Mouse (Mus musculus): Measurements from ENCODE around the gene Cyp2c54. TPM values are rescaled to one million over a fixed set of nuclear protein-coding genes. Genes with fewer than 3 reads are reported as not detected.

The Cyp2c54 gene
- total RNA-seq (2023) = not detected

DNA sequence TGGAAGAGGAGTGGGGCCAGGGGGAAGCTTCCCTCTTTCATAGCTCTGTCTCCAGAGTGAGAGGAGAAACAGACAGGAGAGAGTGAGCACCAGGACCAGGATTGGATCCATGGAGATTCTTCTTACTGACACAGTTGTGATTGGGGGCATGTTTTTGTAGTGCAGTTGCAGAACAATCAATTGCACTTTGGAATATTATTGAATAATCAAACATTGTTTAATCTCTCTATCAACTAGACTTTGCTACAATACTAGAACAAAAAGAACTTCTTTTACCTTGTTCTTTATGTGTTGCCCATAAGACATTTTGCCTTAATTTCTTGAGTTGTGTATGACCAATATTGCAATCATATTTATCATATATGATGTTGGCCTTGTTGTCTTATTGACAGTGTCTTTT is at the start of gene Cyp2c54:
Gene Cyp2c54, minus strand, starts transcription at position 127 of the 400 bp plus-strand sequence.

DNA sequence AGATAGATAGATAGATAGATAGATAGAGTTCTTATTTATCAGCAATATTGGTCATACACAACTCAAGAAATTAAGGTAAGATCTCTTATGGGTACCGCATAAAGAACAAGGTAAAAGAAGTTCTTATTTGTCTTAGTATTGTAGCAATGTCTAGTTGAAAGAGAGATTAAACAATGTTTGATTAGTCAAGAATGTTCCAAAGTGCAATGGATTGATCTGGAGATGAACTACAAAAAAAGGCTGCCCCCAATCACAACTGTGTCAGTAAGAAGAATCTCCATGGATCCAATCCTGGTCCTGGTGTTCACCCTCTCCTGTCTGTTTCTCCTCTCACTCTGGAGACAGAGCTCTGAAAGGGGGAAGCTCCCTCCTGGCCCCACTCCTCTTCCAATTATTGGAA is 15.8 kb upstream of the Cyp2c54 start, which contains the start of gene Cyp2c50:
Gene Cyp2c50, plus strand, starts transcription at position 268 of the 400 bp plus-strand sequence.

DNA sequence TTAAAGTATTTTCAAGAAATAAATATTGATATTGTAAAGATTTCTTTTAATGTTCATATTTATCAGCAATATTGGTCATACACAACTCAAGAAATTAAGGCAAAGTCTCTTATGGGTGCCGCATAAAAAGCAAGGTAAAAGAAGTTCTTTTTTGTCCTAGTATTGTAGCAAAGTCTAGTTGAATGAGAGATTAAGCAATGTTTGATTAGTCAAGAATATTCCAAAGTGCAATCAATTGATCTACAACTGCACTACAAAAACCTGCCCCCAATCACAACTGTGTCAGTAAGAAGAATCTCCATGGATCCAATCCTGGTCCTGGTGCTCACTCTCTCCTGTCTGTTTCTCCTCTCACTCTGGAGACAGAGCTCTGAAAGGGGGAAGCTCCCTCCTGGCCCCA is 81.5 kb downstream of the Cyp2c54 start, which contains the start of gene Cyp2c37:
Gene Cyp2c37, plus strand, starts transcription at position 285 of the 400 bp plus-strand sequence.

Other genes with a start within 250 kb of the Cyp2c54 start
- not detected for gene Cyp2c69, start 187.0 kb downstream of the Cyp2c54 start, total RNA-seq (2023)
- not detected for gene Cyp2c37, start 81.4 kb downstream of the Cyp2c54 start, total RNA-seq (2023)
- not detected for gene Cyp2c50, start 15.9 kb upstream of the Cyp2c54 start, total RNA-seq (2023)
- gene Cyp2c70, start 113.5 kb upstream of the Cyp2c54 start, total RNA-seq (2023) = not detected
- 100 to 1,000 TPM; 185 to 196 TPM for gene Pdlim1, start 198.0 kb upstream of the Cyp2c54 start, total RNA-seq (2023)